Mouse (Mus musculus): ENCODE results near the gene Ap1ar.
A peak's percentile ranks its signal among the peaks of the same experiment; 100 is the strongest.

Ap1ar gene

GRCm38 (mm10) chr3:127837972-127838644 lies 785 bp upstream of the Ap1ar start:
- no peak for DNase-seq (ENCODE audit: low spot score)

GRCm38 (mm10) chr3:127836798-127837153 lies 547 bp downstream of the Ap1ar start:
- DNase-seq (ENCODE audit: low spot score): peak; percentile 18

- no peak for DNase-seq (ENCODE audit: low spot score)
Observed at GRCm38 (mm10) chr3:127835594-127835993, 1.7 kb downstream of the Ap1ar start.

- DNase-seq (ENCODE audit: low spot score): no peak
Observed at GRCm38 (mm10) chr3:127834040-127834439, 3.3 kb downstream of the Ap1ar start.

GRCm38 (mm10) chr3:127831079-127831478 lies 6.2 kb downstream of the Ap1ar start:
- no peak for DNase-seq (ENCODE audit: low spot score)

GRCm38 (mm10) chr3:127830183-127830582 lies 7.1 kb downstream of the Ap1ar start:
- DNase-seq (ENCODE audit: low spot score): no peak

- DNase-seq (ENCODE audit: low spot score): peak; percentile 35
Observed at GRCm38 (mm10) chr3:127827123-127827522, 10.2 kb downstream of the Ap1ar start.

- no peak for DNase-seq (ENCODE audit: low spot score)
Observed at GRCm38 (mm10) chr3:127826503-127826902, 10.8 kb downstream of the Ap1ar start.

- no peak for DNase-seq (ENCODE audit: low spot score)
Observed at GRCm38 (mm10) chr3:127823886-127824863, 13.1 kb downstream of the Ap1ar start.

- no peak for DNase-seq (ENCODE audit: low spot score)
Observed at GRCm38 (mm10) chr3:127821209-127821608, 16.1 kb downstream of the Ap1ar start.

- no peak for DNase-seq (ENCODE audit: low spot score)
Observed at GRCm38 (mm10) chr3:127820400-127820799, 16.9 kb downstream of the Ap1ar start.

- no peak for DNase-seq (ENCODE audit: low spot score)
Observed at GRCm38 (mm10) chr3:127818694-127819663, 18.3 kb downstream of the Ap1ar start.

GRCm38 (mm10) chr3:127817120-127817683 lies 20.1 kb downstream of the Ap1ar start:
- DNase-seq (ENCODE audit: low spot score): no peak

- no peak for DNase-seq (ENCODE audit: low spot score)
Observed at GRCm38 (mm10) chr3:127809103-127809502, 28.2 kb downstream of the Ap1ar start.

GRCm38 (mm10) chr3:127807846-127808245 lies 29.5 kb downstream of the Ap1ar start:
- DNase-seq (ENCODE audit: low spot score): no peak

- no peak for DNase-seq (ENCODE audit: low spot score)
Observed at GRCm38 (mm10) chr3:127805991-127806390, 31.3 kb downstream of the Ap1ar start.

GRCm38 (mm10) chr3:127805071-127805470 lies 32.3 kb downstream of the Ap1ar start:
- no peak for DNase-seq (ENCODE audit: low spot score)

GRCm38 (mm10) chr3:127804439-127804838 lies 32.9 kb downstream of the Ap1ar start:
- DNase-seq (ENCODE audit: low spot score): no peak

GRCm38 (mm10) chr3:127802814-127803213 lies 34.5 kb downstream of the Ap1ar start:
- DNase-seq (ENCODE audit: low spot score): no peak

GRCm38 (mm10) chr3:127801162-127801561 lies 36.2 kb downstream of the Ap1ar start:
- DNase-seq (ENCODE audit: low spot score): no peak

- no peak for DNase-seq (ENCODE audit: low spot score)
Observed at GRCm38 (mm10) chr3:127796271-127796670, 41.1 kb downstream of the Ap1ar start.

GRCm38 (mm10) chr3:127795762-127796161 lies 41.6 kb downstream of the Ap1ar start:
- DNase-seq (ENCODE audit: low spot score): no peak

Data from retina, embryonic 14.5 days (tissue).